Mouse (Mus musculus) heart, embryonic 15.5 days (tissue): ENCODE data around the gene Jun. TPM values are rescaled to one million over a fixed set of nuclear protein-coding genes. Genes with fewer than 3 reads are reported as not detected.

ENCODE experiments used
- ATAC-seq: fragments of 200-750 bp; cut with Nextera tagmentation; replicated peaks from 2 replicates; pipeline ENCODE4 v1.8.0; 2017; ENCODE audit warnings: low read depth, moderate TSS enrichment; ENCODE audit not compliant: insufficient number of reproducible peaks, insufficient read depth, low FRiP score
- H3K27ac ChIP-seq: fragments of 300-500 bp; sonication (generic); 2 replicates; pipeline ENCODE4 v1.5.1; 2015; ENCODE audit warnings: mild to moderate bottlenecking, inconsistent platforms
- H3K27me3 ChIP-seq: fragments of 300-500 bp; sonication (generic); 2 replicates; pipeline ENCODE4 v1.6.1; 2015; ENCODE audit warnings: inconsistent platforms
- H3K36me3 ChIP-seq: fragments of 300-500 bp; sonication (generic); 2 replicates; pipeline ENCODE4 v1.6.1; 2015; ENCODE audit warnings: mild to moderate bottlenecking, inconsistent platforms
- H3K4me1 ChIP-seq: fragments of 300-500 bp; sonication (generic); replicated peaks from 2 replicates; pipeline ENCODE4 v1.6.1; 2015; ENCODE audit warnings: inconsistent platforms
- H3K4me2 ChIP-seq: fragments of 300-500 bp; sonication (generic); 2 replicates; pipeline ENCODE4 v1.6.1; 2015; ENCODE audit warnings: inconsistent platforms, mild to moderate bottlenecking, moderate library complexity
- H3K4me3 ChIP-seq: fragments of 300-500 bp; sonication (generic); 2 replicates; pipeline ENCODE4 v1.5.1; 2015; ENCODE audit warnings: mild to moderate bottlenecking, inconsistent platforms
- H3K9ac ChIP-seq: fragments of 300-500 bp; sonication (generic); 2 replicates; pipeline ENCODE4 v1.6.1; 2015; ENCODE audit warnings: mild to moderate bottlenecking, inconsistent platforms
- H3K9me3 ChIP-seq: fragments of 300-500 bp; sonication (generic); replicated peaks from 2 replicates; pipeline ENCODE4 v1.6.1; 2016; ENCODE audit warnings: inconsistent platforms
- WGBS: fragments of 180-500 bp; shearing (Covaris S2); methylation state at CpG from one replicate; pipeline ENCODE4 v1.1.7; 2015; ENCODE audit warnings: mixed read lengths; 5-methylcytosine and 5-hydroxymethylcytosine counted together
- polyA plus RNA-seq: library from polyadenylated mRNA; unstranded; fragments of >200 nt; fragmentation: Nextera tagmentation; extraction: Ambion mirVana; gene quantifications from 2 replicates; pipeline ENCODE4 v1.2.1, GENCODE M21; 2015

Jun gene
- polyA plus RNA-seq = 70.7 and 75.5 TPM in 2 replicates

- H3K4me2 ChIP-seq = peak within 1 kb of the TSS; percentile 79
- no peaks in the 10 kb centered on the region for H3K27me3 ChIP-seq
- peak; percentile 91 for ATAC-seq
- H3K27ac ChIP-seq = peak within 1 kb of the TSS; percentile 99
- no peaks in the 10 kb centered on the region for H3K36me3 ChIP-seq
- under 1% methylated on average over 67 of the region's 68 CpGs for WGBS
- peak within 1 kb of the TSS; percentile 80 for H3K4me3 ChIP-seq
- H3K9me3 ChIP-seq = no peaks in the 10 kb centered on the region
- H3K9ac ChIP-seq = peak within 1 kb of the TSS; percentile 82
- peaks cover 19% of the 10 kb centered on the region for H3K4me1 ChIP-seq
Observed at GRCm38 (mm10) chr4:95052025-95052899, at the start of gene Jun. Gene Jun (minus strand): TSS chr4:95052222.

DNA sequence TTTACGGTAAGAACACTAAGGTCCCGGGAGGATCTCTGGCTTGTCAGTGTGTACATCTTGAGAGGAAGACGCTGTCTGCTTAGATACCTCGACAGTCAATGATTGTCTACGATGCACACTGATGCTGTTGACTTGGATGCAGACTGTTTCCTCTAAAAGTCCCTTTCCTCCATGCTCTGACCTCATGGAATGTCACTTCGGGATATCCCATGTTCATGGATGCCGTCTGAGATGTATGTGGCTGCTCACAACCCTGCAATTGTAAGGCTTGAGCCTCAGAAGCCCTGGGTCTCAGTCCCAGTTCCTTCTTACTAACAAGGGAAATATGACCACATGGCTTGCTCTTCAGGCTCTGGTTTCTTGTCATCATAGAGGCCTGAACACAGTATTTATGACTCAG is 49.7 kb upstream of the Jun start:
- no peak overlapping the region for H3K4me3 ChIP-seq
- ATAC-seq = no peak
- 93% methylated on average over 7 of the region's 7 CpGs for WGBS
- peaks cover 11% of the 10 kb centered on the region for H3K4me1 ChIP-seq
- no peak overlapping the region for H3K4me2 ChIP-seq
- no peaks in the 10 kb centered on the region for H3K27me3 ChIP-seq
- H3K36me3 ChIP-seq = no peaks in the 10 kb centered on the region
- H3K9me3 ChIP-seq = no peaks in the 10 kb centered on the region
- no peak overlapping the region for H3K9ac ChIP-seq
- H3K27ac ChIP-seq = no peak overlapping the region

DNA sequence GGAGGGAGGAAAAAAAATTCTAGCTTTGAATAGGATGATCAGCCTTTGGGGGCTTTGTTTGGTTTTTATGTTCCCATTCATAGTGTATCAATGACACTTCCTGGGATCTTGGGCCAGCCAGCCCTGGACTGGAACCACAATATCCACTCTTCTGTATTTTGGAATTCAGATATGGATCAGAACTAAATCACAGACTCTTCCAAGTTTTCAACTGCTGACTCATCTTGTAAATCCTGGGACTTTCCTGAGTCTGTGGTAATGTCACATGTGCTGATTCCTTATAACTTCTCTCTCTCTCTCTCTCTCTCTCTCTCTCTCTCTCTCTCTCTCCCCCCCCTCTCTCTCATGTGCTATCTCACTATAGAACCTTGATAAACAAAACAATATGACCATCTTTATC is 48.7 kb upstream of the Jun start:
- Histone ChIP-seq H3K9me3 (no peaks in the 10 kb centered on the region), H3K4me2 (no peak overlapping the region), H3K4me1 (peaks cover 4% of the 10 kb centered on the region; the same call in 1 of the 2 replicates), H3K27ac (no peak overlapping the region), H3K4me3 (no peak overlapping the region), H3K27me3 (no peaks in the 10 kb centered on the region), H3K36me3 (no peaks in the 10 kb centered on the region), H3K9ac (no peak overlapping the region)
- no peak for ATAC-seq

DNA sequence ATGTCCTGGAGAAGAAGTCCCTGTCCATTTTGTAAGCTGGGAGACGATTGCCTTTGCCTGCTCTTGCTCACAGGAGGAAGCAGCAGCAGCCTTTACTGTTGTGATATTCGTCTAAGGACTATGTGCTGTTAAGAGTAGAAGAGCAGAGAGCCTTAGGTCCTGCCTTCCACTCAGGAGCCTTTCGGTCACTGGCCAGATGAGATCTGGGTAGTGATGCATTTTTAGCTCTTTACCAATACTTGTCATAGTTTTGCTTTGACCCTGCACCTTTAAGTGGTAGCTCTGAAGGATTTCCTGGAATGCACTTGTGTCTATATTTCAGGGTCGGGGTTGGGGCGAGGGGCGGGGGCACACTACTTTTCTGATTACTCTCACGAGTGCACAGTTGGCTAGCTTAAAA is 47.4 kb upstream of the Jun start:
- Histone ChIP-seq H3K4me3 (no peak overlapping the region), H3K27me3 (no peaks in the 10 kb centered on the region), H3K9ac (no peak overlapping the region), H3K9me3 (no peaks in the 10 kb centered on the region), H3K36me3 (no peaks in the 10 kb centered on the region), H3K27ac (no peak overlapping the region), H3K4me1 (0 out of 2 replicates have a peak, but pooled peaks cover 1% of the 10 kb centered on the region), H3K4me2 (no peak overlapping the region)
- WGBS = 41% methylated on average over 7 of the region's 7 CpGs
- no peak for ATAC-seq

GRCm38 (mm10) chr4:95098722-95099097 is 46.7 kb upstream of the Jun start:
- H3K4me3 ChIP-seq = no peak overlapping the region
- H3K4me1 ChIP-seq = peaks cover 5% of the 10 kb centered on the region
- H3K4me2 ChIP-seq = no peak overlapping the region
- H3K27me3 ChIP-seq = no peaks in the 10 kb centered on the region
- 74% methylated on average over 5 of the region's 5 CpGs for WGBS
- ATAC-seq = no peak
- no peak overlapping the region for H3K9ac ChIP-seq
- no peaks in the 10 kb centered on the region for H3K36me3 ChIP-seq
- no peaks in the 10 kb centered on the region for H3K9me3 ChIP-seq
- H3K27ac ChIP-seq = no peak overlapping the region

GRCm38 (mm10) chr4:95097942-95098721 is 46.1 kb upstream of the Jun start:
- Histone ChIP-seq H3K9ac (no peak overlapping the region), H3K36me3 (no peaks in the 10 kb centered on the region), H3K27me3 (no peaks in the 10 kb centered on the region), H3K4me1 (peaks cover 10% of the 10 kb centered on the region), H3K4me3 (no peak overlapping the region), H3K4me2 (no peak overlapping the region), H3K27ac (no peak overlapping the region), H3K9me3 (no peaks in the 10 kb centered on the region)
- WGBS = 74% methylated on average over 10 of the region's 10 CpGs
- no peak for ATAC-seq

- WGBS = 46% methylated on average over 2 of the region's 2 CpGs
- no peaks in the 10 kb centered on the region for H3K36me3 ChIP-seq
- H3K9ac ChIP-seq = no peak overlapping the region
- H3K9me3 ChIP-seq = no peaks in the 10 kb centered on the region
- H3K4me1 ChIP-seq = peaks cover 11% of the 10 kb centered on the region
- no peaks in the 10 kb centered on the region for H3K27me3 ChIP-seq
- H3K4me3 ChIP-seq = no peak overlapping the region
- no peak overlapping the region for H3K4me2 ChIP-seq
- no peak overlapping the region for H3K27ac ChIP-seq
- ATAC-seq = no peak
Observed at GRCm38 (mm10) chr4:95096731-95097130, 44.7 kb upstream of the Jun start.

DNA sequence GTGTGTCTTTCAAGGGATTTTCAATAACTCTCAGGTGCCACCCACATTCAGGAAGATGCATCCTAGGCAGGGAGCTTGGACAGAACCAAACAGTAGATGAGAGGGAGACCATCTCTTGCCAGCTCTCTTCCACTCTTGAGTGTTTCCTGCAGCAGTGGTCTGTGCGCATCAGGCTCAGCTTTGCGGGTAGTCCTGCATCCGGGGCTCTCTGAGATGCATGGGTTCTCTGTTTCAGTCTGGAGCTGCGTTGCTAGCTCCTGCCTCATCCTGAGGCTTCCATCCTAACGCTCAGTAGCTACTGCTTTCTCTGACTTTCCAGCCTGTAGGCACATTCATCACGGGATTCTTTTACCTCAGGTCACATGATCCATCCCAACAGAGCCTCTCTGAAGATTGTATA is 43.9 kb upstream of the Jun start:
- no peak overlapping the region for H3K9ac ChIP-seq
- no peak overlapping the region for H3K4me3 ChIP-seq
- no peak overlapping the region for H3K4me2 ChIP-seq
- no peaks in the 10 kb centered on the region for H3K9me3 ChIP-seq
- no peaks in the 10 kb centered on the region for H3K36me3 ChIP-seq
- WGBS = 79% methylated on average over 6 of the region's 6 CpGs
- no peak for ATAC-seq
- no peak overlapping the region for H3K27ac ChIP-seq
- H3K4me1 ChIP-seq = peaks cover 11% of the 10 kb centered on the region
- H3K27me3 ChIP-seq = no peaks in the 10 kb centered on the region

GRCm38 (mm10) chr4:95095355-95095754 is 43.3 kb upstream of the Jun start:
- Histone ChIP-seq H3K4me3 (no peak overlapping the region), H3K27ac (no peak overlapping the region), H3K9me3 (no peaks in the 10 kb centered on the region), H3K36me3 (no peaks in the 10 kb centered on the region), H3K4me2 (no peak overlapping the region), H3K4me1 (peaks cover 11% of the 10 kb centered on the region), H3K9ac (no peak overlapping the region), H3K27me3 (no peaks in the 10 kb centered on the region)
- no peak for ATAC-seq
- WGBS = 89% methylated on average over 6 of the region's 6 CpGs

DNA sequence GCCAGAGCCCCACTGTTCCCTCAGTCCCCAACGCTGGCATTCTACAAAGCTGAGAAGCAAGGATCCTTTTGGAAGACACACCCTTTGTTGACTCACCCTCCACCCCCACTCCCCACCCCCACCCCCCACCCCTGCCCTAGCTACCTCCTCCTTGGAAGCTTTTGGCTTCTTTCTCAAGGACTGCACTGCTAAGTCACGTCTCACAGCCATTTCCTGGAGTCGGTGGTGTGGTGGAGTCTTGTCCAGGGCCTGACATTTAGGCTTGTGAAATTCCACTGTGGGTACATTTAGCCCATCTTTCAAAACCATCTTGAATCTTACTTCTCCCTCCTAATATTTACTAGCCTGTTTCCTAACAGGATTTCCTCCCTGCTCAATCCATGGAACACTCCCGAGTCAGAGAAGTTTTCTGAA is 42.7 kb upstream of the Jun start:
- 47% methylated on average over 4 of the region's 4 CpGs for WGBS
- Histone ChIP-seq H3K27me3 (no peaks in the 10 kb centered on the region), H3K4me1 (peaks cover 11% of the 10 kb centered on the region), H3K36me3 (no peaks in the 10 kb centered on the region), H3K4me3 (no peak overlapping the region), H3K4me2 (no peak overlapping the region), H3K9me3 (no peaks in the 10 kb centered on the region), H3K9ac (no peak overlapping the region), H3K27ac (peak overlapping the region; percentile 42; the same call in 1 of the 2 replicates)
- ATAC-seq = no peak

GRCm38 (mm10) chr4:95093615-95094014 is 41.6 kb upstream of the Jun start:
- Histone ChIP-seq H3K36me3 (no peaks in the 10 kb centered on the region), H3K4me1 (peaks cover 11% of the 10 kb centered on the region), H3K4me2 (no peak overlapping the region), H3K27me3 (no peaks in the 10 kb centered on the region), H3K27ac (no peak overlapping the region), H3K9me3 (no peaks in the 10 kb centered on the region), H3K9ac (no peak overlapping the region), H3K4me3 (no peak overlapping the region)
- no peak for ATAC-seq
- 62% methylated on average over 6 of the region's 6 CpGs for WGBS
